Mouse (Mus musculus): Measurements from ENCODE around the gene Mcrip2. TPM values are rescaled to one million over a fixed set of nuclear protein-coding genes. Genes with fewer than 3 reads are reported as not detected.
A peak's percentile ranks its signal among the peaks of the same experiment; 100 is the strongest.

The Mcrip2 gene
- polyA plus RNA-seq, 1 experiment: 10.3 TPM

GRCm38 (mm10) chr17:25867836-25868600, 546 bp downstream of the Mcrip2 start:
- Histone ChIP-seq H3K27ac (ENCODE audit: insufficient read depth, low read depth, low read length) (peak overlapping the region; percentile 27), H3K4me3 (ENCODE audit: insufficient read depth, low read length) (peak overlapping the region; percentile 81), H3K4me1 (ENCODE audit: control insufficient read depth, insufficient read depth, low read length) (peaks cover 13% of the 10 kb centered on the region)
- no peak for TF ChIP-seq CTCF (IDR thresholded peaks at IDR 0.05; ENCODE audit: low read depth, low read length)
- no peak for TF ChIP-seq POLR2A (IDR thresholded peaks at IDR 0.05; ENCODE audit: borderline replicate concordance, low read depth, low read length)

- Histone ChIP-seq H3K4me1 (ENCODE audit: control insufficient read depth, insufficient read depth, low read length) (peaks cover 13% of the 10 kb centered on the region), H3K27ac (ENCODE audit: insufficient read depth, low read depth, low read length) (peak overlapping the region; percentile 27), H3K4me3 (ENCODE audit: insufficient read depth, low read length) (peak overlapping the region; percentile 81)
- TF ChIP-seq POLR2A (IDR thresholded peaks at IDR 0.05; ENCODE audit: borderline replicate concordance, low read depth, low read length) (no peak), CTCF (IDR thresholded peaks at IDR 0.05; ENCODE audit: low read depth, low read length) (no peak)
Measured at GRCm38 (mm10) chr17:25867509-25867835, 1.1 kb downstream of the Mcrip2 start.

- TF ChIP-seq POLR2A (IDR thresholded peaks at IDR 0.05; ENCODE audit: borderline replicate concordance, low read depth, low read length): no peak
- TF ChIP-seq CTCF (IDR thresholded peaks at IDR 0.05; ENCODE audit: low read depth, low read length): no peak
- Histone ChIP-seq H3K4me1 (ENCODE audit: control insufficient read depth, insufficient read depth, low read length) (peaks cover 10% of the 10 kb centered on the region), H3K4me3 (ENCODE audit: insufficient read depth, low read length) (no peak overlapping the region), H3K27ac (ENCODE audit: insufficient read depth, low read depth, low read length) (no peak overlapping the region)
Measured at GRCm38 (mm10) chr17:25866172-25866571, 2.4 kb downstream of the Mcrip2 start.

GRCm38 (mm10) chr17:25865288-25865687, 3.3 kb downstream of the Mcrip2 start:
- no peak overlapping the region for H3K27ac ChIP-seq (ENCODE audit: insufficient read depth, low read depth, low read length)
- TF ChIP-seq CTCF (IDR thresholded peaks at IDR 0.05; ENCODE audit: low read depth, low read length) (no peak), POLR2A (IDR thresholded peaks at IDR 0.05; ENCODE audit: borderline replicate concordance, low read depth, low read length) (no peak)
- H3K4me1 ChIP-seq (ENCODE audit: control insufficient read depth, insufficient read depth, low read length): peaks cover 15% of the 10 kb centered on the region
- no peak overlapping the region for H3K4me3 ChIP-seq (ENCODE audit: insufficient read depth, low read length)

- Histone ChIP-seq H3K27ac (ENCODE audit: insufficient read depth, low read depth, low read length) (no peak overlapping the region), H3K4me3 (ENCODE audit: insufficient read depth, low read length) (no peak overlapping the region), H3K4me1 (ENCODE audit: control insufficient read depth, insufficient read depth, low read length) (peaks cover 15% of the 10 kb centered on the region)
- TF ChIP-seq CTCF (IDR thresholded peaks at IDR 0.05; ENCODE audit: low read depth, low read length) (no peak), POLR2A (IDR thresholded peaks at IDR 0.05; ENCODE audit: borderline replicate concordance, low read depth, low read length) (no peak)
Measured at GRCm38 (mm10) chr17:25864311-25864710, 4.3 kb downstream of the Mcrip2 start.

- Histone ChIP-seq H3K27ac (ENCODE audit: insufficient read depth, low read depth, low read length) (no peak overlapping the region), H3K4me1 (ENCODE audit: control insufficient read depth, insufficient read depth, low read length) (peaks cover 10% of the 10 kb centered on the region), H3K4me3 (ENCODE audit: insufficient read depth, low read length) (no peak overlapping the region)
- no peak for TF ChIP-seq POLR2A (IDR thresholded peaks at IDR 0.05; ENCODE audit: borderline replicate concordance, low read depth, low read length)
- no peak for TF ChIP-seq CTCF (IDR thresholded peaks at IDR 0.05; ENCODE audit: low read depth, low read length)
Measured at GRCm38 (mm10) chr17:25863681-25864080, 4.9 kb downstream of the Mcrip2 start.

- H3K4me3 ChIP-seq (ENCODE audit: insufficient read depth, low read length): peak overlapping the region; percentile 69
- peaks cover 9% of the 10 kb centered on the region for H3K4me1 ChIP-seq (ENCODE audit: control insufficient read depth, insufficient read depth, low read length)
- peak overlapping the region; percentile 3 for H3K27ac ChIP-seq (ENCODE audit: insufficient read depth, low read depth, low read length)
- TF ChIP-seq CTCF (IDR thresholded peaks at IDR 0.05; ENCODE audit: low read depth, low read length) (no peak), POLR2A (IDR thresholded peaks at IDR 0.05; ENCODE audit: borderline replicate concordance, low read depth, low read length) (no peak)
Measured at GRCm38 (mm10) chr17:25861704-25862612, 6.6 kb downstream of the Mcrip2 start.

GRCm38 (mm10) chr17:25860832-25861703, 7.5 kb downstream of the Mcrip2 start, which contains the start of gene Wdr90:
TSS of gene Wdr90 (minus strand) at chr17:25861501.
- no peak for TF ChIP-seq POLR2A (IDR thresholded peaks at IDR 0.05; ENCODE audit: borderline replicate concordance, low read depth, low read length)
- TF ChIP-seq CTCF (IDR thresholded peaks at IDR 0.05; ENCODE audit: low read depth, low read length): no peak
- 0 out of 2 replicates have a peak, but pooled peaks cover 5% of the 10 kb centered on the region for H3K4me1 ChIP-seq (ENCODE audit: control insufficient read depth, insufficient read depth, low read length)
- peak within 1 kb of the TSS; percentile 69 for H3K4me3 ChIP-seq (ENCODE audit: insufficient read depth, low read length)
- H3K27ac ChIP-seq (ENCODE audit: insufficient read depth, low read depth, low read length): peak within 1 kb of the TSS; percentile 3

GRCm38 (mm10) chr17:25860229-25860628, 8.3 kb downstream of the Mcrip2 start:
- Histone ChIP-seq H3K4me3 (ENCODE audit: insufficient read depth, low read length) (peak overlapping the region; percentile 69; the same call in 1 of the 2 replicates), H3K4me1 (ENCODE audit: control insufficient read depth, insufficient read depth, low read length) (0 out of 2 replicates have a peak, but pooled peaks cover 5% of the 10 kb centered on the region), H3K27ac (ENCODE audit: insufficient read depth, low read depth, low read length) (no peak overlapping the region)
- no peak for TF ChIP-seq CTCF (IDR thresholded peaks at IDR 0.05; ENCODE audit: low read depth, low read length)
- no peak for TF ChIP-seq POLR2A (IDR thresholded peaks at IDR 0.05; ENCODE audit: borderline replicate concordance, low read depth, low read length)
